Mouse (Mus musculus) heart, embryonic 15.5 days (tissue): Measurements from ENCODE around the gene Ssrp1. TPM values are rescaled to one million over a fixed set of nuclear protein-coding genes. Genes with fewer than 3 reads are reported as not detected.
A peak's percentile ranks its signal among the peaks of the same experiment; 100 is the strongest.

Experiments
- ATAC-seq: fragments of 200-750 bp; cut with Nextera tagmentation; replicated peaks from 2 replicates; pipeline ENCODE4 v1.8.0; 2017; ENCODE audit warnings: low read depth, moderate TSS enrichment; ENCODE audit not compliant: insufficient number of reproducible peaks, insufficient read depth, low FRiP score
- H3K27ac ChIP-seq: fragments of 300-500 bp; sonication (generic); 2 replicates; pipeline ENCODE4 v1.5.1; 2015; ENCODE audit warnings: mild to moderate bottlenecking, inconsistent platforms
- H3K27me3 ChIP-seq: fragments of 300-500 bp; sonication (generic); 2 replicates; pipeline ENCODE4 v1.6.1; 2015; ENCODE audit warnings: inconsistent platforms
- H3K36me3 ChIP-seq: fragments of 300-500 bp; sonication (generic); 2 replicates; pipeline ENCODE4 v1.6.1; 2015; ENCODE audit warnings: mild to moderate bottlenecking, inconsistent platforms
- H3K4me1 ChIP-seq: fragments of 300-500 bp; sonication (generic); replicated peaks from 2 replicates; pipeline ENCODE4 v1.6.1; 2015; ENCODE audit warnings: inconsistent platforms
- H3K4me2 ChIP-seq: fragments of 300-500 bp; sonication (generic); 2 replicates; pipeline ENCODE4 v1.6.1; 2015; ENCODE audit warnings: inconsistent platforms, mild to moderate bottlenecking, moderate library complexity
- H3K4me3 ChIP-seq: fragments of 300-500 bp; sonication (generic); 2 replicates; pipeline ENCODE4 v1.5.1; 2015; ENCODE audit warnings: mild to moderate bottlenecking, inconsistent platforms
- H3K9ac ChIP-seq: fragments of 300-500 bp; sonication (generic); 2 replicates; pipeline ENCODE4 v1.6.1; 2015; ENCODE audit warnings: mild to moderate bottlenecking, inconsistent platforms
- H3K9me3 ChIP-seq: fragments of 300-500 bp; sonication (generic); replicated peaks from 2 replicates; pipeline ENCODE4 v1.6.1; 2016; ENCODE audit warnings: inconsistent platforms
- WGBS: fragments of 180-500 bp; shearing (Covaris S2); methylation state at CpG from one replicate; pipeline ENCODE4 v1.1.7; 2015; ENCODE audit warnings: mixed read lengths; 5-methylcytosine and 5-hydroxymethylcytosine counted together
- polyA plus RNA-seq: library from polyadenylated mRNA; unstranded; fragments of >200 nt; fragmentation: Nextera tagmentation; extraction: Ambion mirVana; gene quantifications from 2 replicates; pipeline ENCODE4 v1.2.1, GENCODE M21; 2015

Ssrp1 gene
- polyA plus RNA-seq, 1 experiment from 2014 or later = 104 TPM

DNA sequence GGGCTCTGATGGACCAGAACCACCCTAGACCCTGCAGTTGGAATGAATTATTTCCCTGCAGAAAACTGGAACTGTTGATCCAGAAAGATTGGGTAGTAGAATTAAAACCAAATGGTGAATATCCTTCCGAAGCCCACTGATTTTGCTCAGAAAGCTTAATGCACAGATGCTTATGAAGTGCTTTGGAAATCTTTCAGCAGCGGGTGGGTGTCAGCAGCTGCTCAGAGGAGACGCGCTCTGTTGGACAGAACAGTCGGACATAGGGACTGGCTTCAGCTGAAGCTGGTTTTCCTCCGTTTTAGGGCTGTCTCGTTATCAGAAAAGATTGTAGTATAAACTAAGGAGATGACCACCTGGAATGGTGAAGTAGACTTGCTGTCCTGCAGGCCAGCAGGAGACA, 6.6 kb downstream of the Ssrp1 start:
- no peak for ATAC-seq
- no peaks in the 10 kb centered on the region for H3K9me3 ChIP-seq
- H3K27me3 ChIP-seq = no peaks in the 10 kb centered on the region
- H3K27ac ChIP-seq = no peak overlapping the region
- no peak overlapping the region for H3K4me3 ChIP-seq
- H3K4me2 ChIP-seq = no peak overlapping the region
- H3K9ac ChIP-seq = no peak overlapping the region
- peaks cover 14% of the 10 kb centered on the region for H3K4me1 ChIP-seq
- WGBS = 88% methylated on average over 7 of the region's 7 CpGs
- H3K36me3 ChIP-seq = peaks cover 75% of the 10 kb centered on the region

- H3K27ac ChIP-seq = no peak overlapping the region
- H3K4me1 ChIP-seq = peaks cover 33% of the 10 kb centered on the region
- H3K36me3 ChIP-seq = peaks cover 56% of the 10 kb centered on the region
- no peaks in the 10 kb centered on the region for H3K27me3 ChIP-seq
- H3K9me3 ChIP-seq = no peaks in the 10 kb centered on the region
- no peak for ATAC-seq
- H3K4me3 ChIP-seq = no peak overlapping the region
- H3K4me2 ChIP-seq = no peak overlapping the region
- H3K9ac ChIP-seq = no peak overlapping the region
- WGBS = 69% methylated on average over 8 of the region's 8 CpGs
Observed at GRCm38 (mm10) chr2:85046222-85046621, 9.2 kb downstream of the Ssrp1 start.

- WGBS = 49% methylated on average over 10 of the region's 10 CpGs
- Histone ChIP-seq H3K4me2 (peak overlapping the region; percentile 80), H3K27ac (peak overlapping the region; percentile 95), H3K9ac (peak overlapping the region; percentile 79; the same call in 1 of the 2 replicates), H3K4me1 (peaks cover 41% of the 10 kb centered on the region), H3K4me3 (peak overlapping the region; percentile 92), H3K27me3 (no peaks in the 10 kb centered on the region), H3K36me3 (peaks cover 47% of the 10 kb centered on the region), H3K9me3 (no peaks in the 10 kb centered on the region)
- no peak for ATAC-seq
Observed at GRCm38 (mm10) chr2:85047081-85047480, 10.0 kb downstream of the Ssrp1 start.

DNA sequence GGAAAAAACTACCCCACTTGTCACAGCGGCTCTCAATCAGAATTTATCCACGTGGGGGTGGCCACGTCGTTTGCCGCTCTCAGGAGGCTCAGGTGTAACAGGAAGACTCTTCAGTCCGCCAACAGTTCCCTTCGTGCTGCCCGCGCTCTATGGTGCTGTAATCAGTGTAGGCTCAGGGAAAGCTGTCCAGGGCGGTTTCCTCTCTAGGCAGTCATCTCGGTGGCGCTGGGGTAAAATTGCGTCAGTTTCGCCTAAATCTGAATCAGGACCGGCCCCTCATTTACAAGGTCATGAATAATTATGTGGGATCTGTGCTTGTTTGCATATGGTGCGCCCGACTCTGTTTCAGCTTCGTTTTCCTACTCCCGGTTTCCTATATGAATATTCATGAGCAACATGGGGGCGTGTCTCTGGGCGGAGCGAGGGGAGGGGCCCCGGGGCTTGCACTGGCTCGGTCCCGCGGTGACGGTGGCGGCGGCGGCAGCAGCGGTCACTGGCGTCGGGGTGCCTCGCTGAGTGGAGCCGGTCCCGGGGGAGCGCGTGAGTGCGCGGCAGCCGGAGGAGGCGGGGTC, 10.6 kb downstream of the Ssrp1 start, which contains the start of gene Tnks1bp1:
TSS of gene Tnks1bp1 (plus strand) at position 427 of the 572 bp plus-strand sequence.
- Histone ChIP-seq H3K27me3 (no peaks in the 10 kb centered on the region), H3K4me2 (peak within 1 kb of the TSS; percentile 80), H3K27ac (peak within 1 kb of the TSS; percentile 95), H3K4me1 (peaks cover 44% of the 10 kb centered on the region), H3K9me3 (no peaks in the 10 kb centered on the region), H3K4me3 (peak within 1 kb of the TSS; percentile 92), H3K9ac (peak within 1 kb of the TSS; percentile 79), H3K36me3 (peaks cover 41% of the 10 kb centered on the region)
- under 1% methylated on average over 42 of the region's 42 CpGs for WGBS
- peak; percentile 87 for ATAC-seq

DNA sequence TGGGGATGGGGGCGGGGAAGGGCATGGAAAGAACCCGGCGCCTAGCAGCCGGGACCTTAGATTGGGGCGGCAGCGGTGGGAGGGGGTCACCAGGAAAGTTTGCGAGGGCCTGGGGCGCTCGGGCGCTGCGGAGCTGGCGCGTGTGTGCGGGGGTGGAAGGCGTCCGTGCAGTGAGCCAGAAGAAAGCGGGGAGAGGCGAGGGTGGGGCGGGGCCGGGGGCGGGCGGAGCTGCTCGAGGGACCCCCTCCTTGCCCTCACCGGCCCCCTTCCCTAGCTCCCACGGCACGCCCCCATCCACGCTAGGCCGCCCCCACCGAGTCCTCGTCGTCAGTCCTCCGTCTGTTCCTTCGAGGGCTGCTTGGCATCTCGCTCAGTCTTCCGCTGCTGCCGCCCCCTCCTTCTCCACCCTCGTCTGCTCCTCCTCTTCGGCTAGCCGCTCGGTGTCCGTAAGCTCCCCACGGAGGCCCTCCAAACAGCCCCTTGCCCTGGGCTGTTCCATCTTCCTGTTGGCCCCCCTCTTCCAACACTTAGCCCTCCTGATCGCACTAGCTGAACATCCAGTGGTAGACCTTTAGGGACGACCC, 11.2 kb downstream of the Ssrp1 start:
- H3K9me3 ChIP-seq = no peaks in the 10 kb centered on the region
- H3K36me3 ChIP-seq = peaks cover 36% of the 10 kb centered on the region
- peak overlapping the region; percentile 80 for H3K4me2 ChIP-seq
- peak overlapping the region; percentile 79 for H3K9ac ChIP-seq
- ATAC-seq = peak; percentile 59
- H3K4me3 ChIP-seq = peak overlapping the region; percentile 92
- 1% methylated on average over 31 of the region's 44 CpGs for WGBS
- H3K4me1 ChIP-seq = peaks cover 44% of the 10 kb centered on the region
- peak overlapping the region; percentile 95 for H3K27ac ChIP-seq
- H3K27me3 ChIP-seq = no peaks in the 10 kb centered on the region

GRCm38 (mm10) chr2:85049277-85049676, 12.2 kb downstream of the Ssrp1 start:
- WGBS = 74% methylated on average over 4 of the region's 4 CpGs
- H3K9ac ChIP-seq = peak overlapping the region; percentile 79; the same call in 1 of the 2 replicates
- H3K4me1 ChIP-seq = peaks cover 44% of the 10 kb centered on the region
- peak overlapping the region; percentile 80 for H3K4me2 ChIP-seq
- peak overlapping the region; percentile 92 for H3K4me3 ChIP-seq
- ATAC-seq = no peak
- H3K27ac ChIP-seq = peak overlapping the region; percentile 95
- H3K9me3 ChIP-seq = no peaks in the 10 kb centered on the region
- no peaks in the 10 kb centered on the region for H3K27me3 ChIP-seq
- H3K36me3 ChIP-seq = peaks cover 29% of the 10 kb centered on the region

DNA sequence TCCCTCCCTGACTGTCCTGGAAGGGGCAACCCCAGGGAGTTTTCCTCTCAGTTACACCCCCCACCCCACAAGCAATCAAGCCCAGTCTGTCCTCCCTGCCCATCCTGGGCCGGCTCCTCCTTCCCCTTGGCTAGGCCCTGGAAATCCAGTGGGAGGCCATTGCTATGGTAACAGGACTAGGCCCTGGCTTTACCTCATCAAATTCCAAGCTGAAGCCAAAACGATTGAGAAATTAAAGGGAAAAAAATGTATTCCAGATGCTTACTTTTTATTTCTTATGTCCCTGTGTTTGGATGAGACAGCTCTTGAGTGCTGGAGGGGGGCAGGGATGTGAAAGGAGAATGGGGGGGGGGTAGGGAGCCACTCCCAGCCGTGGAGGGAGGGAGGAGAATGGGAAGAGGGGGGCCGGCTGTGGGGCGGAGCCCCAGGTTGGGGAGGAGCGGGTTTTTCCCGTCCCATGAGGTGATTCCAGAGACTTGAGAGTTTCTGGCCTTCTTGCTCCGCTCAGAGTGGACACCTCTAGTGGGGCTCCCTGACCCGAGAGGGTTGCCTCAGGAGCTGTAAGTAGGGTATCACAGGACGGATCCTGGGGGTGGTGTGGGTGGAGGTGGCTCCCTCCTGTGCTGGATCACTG, 13.1 kb downstream of the Ssrp1 start:
- Histone ChIP-seq H3K9ac (peak overlapping the region; percentile 41; the same call in 1 of the 2 replicates), H3K27ac (peak overlapping the region; percentile 95), H3K4me3 (peak overlapping the region; percentile 92), H3K36me3 (peaks cover 31% of the 10 kb centered on the region), H3K9me3 (no peaks in the 10 kb centered on the region), H3K27me3 (no peaks in the 10 kb centered on the region), H3K4me1 (peaks cover 47% of the 10 kb centered on the region), H3K4me2 (peak overlapping the region; percentile 80)
- 24% methylated on average over 10 of the region's 10 CpGs for whole genome bisulfite sequencing
- ATAC-seq = peak; percentile 17; the same call in 1 of the 2 replicates

DNA sequence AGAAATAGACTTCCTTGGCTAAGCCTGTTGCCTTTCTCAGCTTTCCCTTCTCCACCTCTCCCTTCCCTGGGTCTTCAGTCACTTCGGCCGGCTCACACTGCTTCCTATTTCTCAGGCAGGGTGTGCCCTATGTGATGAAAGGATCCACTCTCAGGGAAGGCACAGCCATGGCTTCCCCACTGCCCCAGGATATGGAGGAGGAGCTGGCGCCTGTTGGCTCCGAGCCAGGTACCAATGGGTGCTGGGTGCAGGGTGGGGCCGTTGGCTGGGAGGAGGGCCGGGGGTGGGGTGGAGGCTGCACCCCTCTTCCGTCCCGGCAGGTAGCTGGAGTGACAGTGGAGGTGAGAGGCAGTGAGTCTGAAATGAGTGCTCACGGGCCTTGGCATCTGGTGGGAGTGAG, 13.7 kb downstream of the Ssrp1 start:
- H3K27me3 ChIP-seq = no peaks in the 10 kb centered on the region
- peaks cover 49% of the 10 kb centered on the region for H3K4me1 ChIP-seq
- H3K27ac ChIP-seq = peak overlapping the region; percentile 95
- H3K4me3 ChIP-seq = peak overlapping the region; percentile 92
- H3K4me2 ChIP-seq = peak overlapping the region; percentile 80
- H3K36me3 ChIP-seq = peaks cover 29% of the 10 kb centered on the region
- ATAC-seq = no peak
- H3K9me3 ChIP-seq = no peaks in the 10 kb centered on the region
- H3K9ac ChIP-seq = peak overlapping the region; percentile 41; the same call in 1 of the 2 replicates
- WGBS = 31% methylated on average over 9 of the region's 9 CpGs

DNA sequence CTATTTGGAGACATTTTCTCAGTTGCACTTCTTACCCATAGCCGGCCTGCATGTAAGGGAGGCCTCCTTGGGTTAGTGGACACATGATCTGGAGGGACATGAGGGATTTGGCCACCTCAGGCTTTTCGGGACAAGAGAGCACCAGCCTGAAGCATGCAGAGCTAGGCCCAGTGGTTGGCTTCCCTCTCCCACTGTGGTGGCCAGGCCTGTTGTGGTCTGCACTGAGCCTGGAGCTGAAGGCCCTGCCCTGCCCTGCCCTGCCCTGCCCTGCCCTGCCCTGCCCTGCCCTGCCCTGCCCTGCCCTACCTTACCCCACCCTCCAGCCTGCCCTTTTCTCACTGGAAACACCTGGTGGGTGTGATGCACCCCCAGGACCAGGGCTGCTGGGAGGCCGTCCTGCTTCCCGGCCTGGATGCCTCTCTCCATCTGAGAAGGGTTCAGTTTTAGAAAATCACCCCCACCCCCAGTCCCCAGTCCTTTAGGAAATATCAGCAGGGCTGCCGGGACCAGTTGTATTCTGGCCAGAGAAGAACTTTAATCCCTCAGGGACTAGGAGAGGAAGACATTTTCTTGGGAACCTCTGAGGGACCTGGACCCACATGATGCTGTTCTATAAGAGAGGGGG, 16.3 kb downstream of the Ssrp1 start:
- no peak for ATAC-seq
- peak overlapping the region; percentile 36 for H3K4me2 ChIP-seq

GRCm38 (mm10) chr2:85056711-85057110, 19.7 kb downstream of the Ssrp1 start:
- WGBS = 56% methylated on average over 5 of the region's 5 CpGs
- Histone ChIP-seq H3K36me3 (peaks cover 38% of the 10 kb centered on the region), H3K9ac (no peak overlapping the region), H3K27me3 (no peaks in the 10 kb centered on the region), H3K4me2 (no peak overlapping the region), H3K27ac (no peak overlapping the region), H3K4me1 (peaks cover 33% of the 10 kb centered on the region), H3K4me3 (no peak overlapping the region), H3K9me3 (no peaks in the 10 kb centered on the region)
- no peak for ATAC-seq

More for the DNA sequence above, 16.3 kb downstream of the Ssrp1 start:
- H3K9me3 ChIP-seq = no peaks in the 10 kb centered on the region
- H3K27ac ChIP-seq = no peak overlapping the region
- WGBS = 76% methylated on average over 5 of the region's 5 CpGs
- H3K27me3 ChIP-seq = no peaks in the 10 kb centered on the region
- H3K9ac ChIP-seq = no peak overlapping the region
- H3K4me1 ChIP-seq = peaks cover 42% of the 10 kb centered on the region
- H3K36me3 ChIP-seq = peaks cover 25% of the 10 kb centered on the region
- no peak overlapping the region for H3K4me3 ChIP-seq

DNA sequence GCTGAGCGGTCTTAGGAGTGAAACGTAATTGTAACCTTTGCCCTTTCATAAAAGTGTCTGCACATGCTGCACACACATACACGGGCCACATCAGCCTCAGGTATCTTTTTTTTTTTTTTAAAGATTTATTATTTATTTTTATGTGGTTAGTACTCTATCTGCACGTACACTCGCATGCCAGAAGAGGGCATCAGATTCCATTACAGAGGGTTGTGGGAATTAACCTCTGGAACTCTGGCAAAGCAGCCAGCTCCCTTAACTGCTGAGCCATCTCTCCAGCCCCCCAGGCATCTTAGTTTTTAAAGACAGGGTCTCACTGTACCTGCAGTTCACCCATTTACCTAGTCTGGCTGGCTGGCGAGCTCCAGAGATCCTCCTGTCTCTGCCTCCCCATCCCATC, 22.6 kb downstream of the Ssrp1 start:
- Histone ChIP-seq H3K27me3 (no peaks in the 10 kb centered on the region), H3K36me3 (peaks cover 51% of the 10 kb centered on the region), H3K4me3 (no peak overlapping the region), H3K4me1 (peaks cover 25% of the 10 kb centered on the region), H3K9me3 (no peaks in the 10 kb centered on the region), H3K4me2 (no peak overlapping the region), H3K27ac (0 out of 2 replicates have a peak overlapping the region, but pooled peaks have one; percentile 51), H3K9ac (no peak overlapping the region)
- WGBS = 91% methylated on average over 6 of the region's 6 CpGs
- ATAC-seq = no peak
